Mouse (Mus musculus) brain, embryonic 14.5 days (tissue): ENCODE results near the gene Timp2.

Experiments used
- CTCF ChIP-seq: fragments of 200-500 bp; IDR thresholded peaks from 2 replicates; pipeline ENCODE4 v1.5.1; 2012; ENCODE audit warnings: inconsistent platforms, mild to moderate bottlenecking, moderate library complexity, borderline replicate concordance; ENCODE audit not compliant: insufficient read depth, insufficient read length; ENCODE audit errors: extremely low read depth
- POLR2A ChIP-seq: fragments of 200-500 bp; IDR thresholded peaks from 2 replicates; pipeline ENCODE4 v1.6.1; 2012; ENCODE audit warnings: mild to moderate bottlenecking, inconsistent platforms, borderline replicate concordance; ENCODE audit not compliant: poor library complexity, insufficient read depth, insufficient read length, severe bottlenecking; ENCODE audit errors: extremely low read depth

GRCm38 (mm10) chr11:118379251-118380009 is 23.9 kb upstream of the Timp2 start:
- TF ChIP-seq CTCF (peak; percentile 92), POLR2A (no peak)
